Mouse (Mus musculus) leukemia stem cell, adult 10-12 weeks (primary cell): ENCODE results near the gene Mrfap1. TPM values are rescaled to one million over a fixed set of nuclear protein-coding genes. Genes with fewer than 3 reads are reported as not detected.

ENCODE experiments used
- polyA plus RNA-seq: library from polyadenylated mRNA; stranded (reverse); fragments of >175 nt; gene quantifications from 2 replicates; pipeline ENCODE4 v1.2.3, GENCODE M21; 2012; ENCODE audit warnings: low replicate concordance

The Mrfap1 gene
- polyA plus RNA-seq: 50.7 and 72.9 TPM in 2 replicates

DNA sequence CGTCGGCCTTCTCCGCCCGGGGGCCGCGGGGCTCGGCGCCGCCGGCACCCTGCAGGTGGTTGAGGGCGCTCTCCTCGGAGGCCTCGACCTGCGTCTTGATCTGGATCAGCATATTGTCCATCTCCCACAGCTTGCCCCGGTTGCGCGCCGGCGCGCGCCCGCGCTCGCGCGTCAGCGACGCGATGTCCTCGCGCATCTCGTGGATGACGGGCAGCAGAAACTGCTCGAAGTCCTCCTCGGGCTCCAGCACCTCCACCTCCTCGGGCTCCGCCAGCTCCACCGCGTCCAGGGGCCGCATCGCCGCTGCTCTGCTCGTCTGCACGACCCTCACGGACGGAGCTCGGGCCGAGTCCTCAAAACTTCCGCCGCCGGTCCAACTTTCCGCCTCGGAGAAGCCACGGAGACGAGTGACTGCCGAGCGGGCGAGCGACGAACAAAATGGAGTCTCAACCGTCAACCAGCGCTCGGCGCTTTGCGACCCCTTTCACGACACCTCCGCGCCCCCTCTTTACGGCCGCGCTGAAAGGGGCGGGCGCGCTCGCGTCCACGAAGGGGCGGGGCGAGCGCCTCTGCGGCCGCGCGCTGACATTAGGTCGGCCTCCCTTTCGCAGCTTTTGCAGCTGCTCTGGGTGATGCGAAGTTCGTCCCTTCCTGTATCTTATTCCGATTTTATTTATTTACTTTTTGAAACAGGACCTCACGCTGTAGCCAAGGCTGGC lies at the start of gene Mrfap1:
Gene Mrfap1 (minus strand): TSS at position 477 of the 719 bp plus-strand sequence.

DNA sequence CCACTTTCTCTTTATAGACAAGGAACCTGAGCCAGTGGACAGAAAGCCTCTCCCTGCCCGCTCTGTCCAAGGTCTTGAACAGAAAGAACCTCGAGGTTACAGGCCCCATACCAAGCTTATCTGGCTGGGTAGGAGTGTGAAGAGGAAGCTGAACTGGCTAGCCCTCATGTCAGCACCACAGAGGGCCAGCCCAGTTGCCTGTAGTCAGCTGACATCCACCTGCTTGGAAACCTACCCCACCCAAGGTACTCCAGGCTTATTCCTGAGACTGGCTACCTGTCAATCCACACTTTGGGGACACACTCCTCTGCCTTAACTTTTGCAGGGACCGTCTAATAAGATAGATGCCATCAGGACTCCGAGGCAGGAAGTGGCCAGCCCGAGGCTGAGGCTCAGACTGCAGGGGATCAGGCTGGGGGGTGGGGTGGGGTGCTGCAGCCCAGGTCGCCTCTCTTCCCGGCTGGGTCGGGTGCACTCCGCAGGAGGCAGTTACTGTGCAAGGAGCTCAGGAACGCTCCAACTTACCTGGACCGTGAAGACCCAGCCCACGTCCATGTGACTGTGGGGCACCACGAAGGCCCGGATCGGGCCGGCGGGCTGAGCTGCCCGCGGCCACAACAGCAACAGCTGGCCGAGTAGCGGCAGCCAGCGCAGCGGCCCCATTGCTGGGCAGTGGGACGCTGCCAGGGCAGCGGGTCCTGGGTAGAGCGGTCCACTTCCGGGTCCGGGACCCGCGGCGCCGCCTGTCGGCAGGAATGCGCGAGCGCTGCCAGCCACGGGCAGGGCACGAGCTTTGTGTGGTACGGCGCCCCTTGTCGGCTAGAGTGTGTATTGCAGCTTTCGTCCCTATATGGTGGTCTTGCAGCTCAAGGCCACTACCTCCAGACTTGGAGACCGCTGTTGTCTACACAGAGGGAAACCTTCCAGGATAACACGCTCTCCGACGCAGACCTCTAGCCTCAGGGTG lies 33.6 kb upstream of the Mrfap1 start, which contains the start of gene Man2b2:
Gene Man2b2 (minus strand): TSS at position 741 of the 967 bp plus-strand sequence.

DNA sequence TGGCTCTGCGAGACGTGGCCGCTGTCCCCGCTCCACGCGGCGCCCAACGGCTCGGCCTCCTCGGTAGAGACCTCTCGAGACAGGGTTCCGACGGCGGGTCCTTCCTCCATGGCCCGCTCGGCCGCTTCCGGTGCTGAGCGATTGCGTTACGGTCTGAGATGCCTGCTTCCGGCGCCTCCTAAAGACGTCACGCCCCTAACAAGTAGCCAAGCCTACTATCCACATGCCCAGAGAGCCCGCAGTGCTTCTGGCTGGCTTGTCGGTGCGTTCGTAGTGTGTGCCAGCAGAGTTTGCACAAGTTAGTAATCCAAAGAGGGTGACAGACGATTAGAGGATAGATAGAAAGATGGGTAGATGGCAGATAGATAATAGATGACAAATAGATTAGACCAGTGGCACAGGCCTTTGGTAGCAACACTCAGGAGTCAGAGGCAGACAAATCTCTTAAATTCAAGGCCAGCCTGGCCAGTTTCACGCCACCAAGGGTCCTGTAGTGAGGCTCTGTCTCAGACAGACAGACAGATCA lies 48.0 kb downstream of the Mrfap1 start, which contains the start of gene Bloc1s4:
Gene Bloc1s4 (minus strand): TSS at position 115 of the 526 bp plus-strand sequence.

Other genes starting within 250 kb of the Mrfap1 start
- 17.9 and 19.7 TPM in 2 replicates for gene Tbc1d14, start 203.5 kb downstream of the Mrfap1 start, polyA plus RNA-seq
- 3.6 and 3.8 TPM in 2 replicates for gene D5Ertd579e, start 100.7 kb downstream of the Mrfap1 start, polyA plus RNA-seq
- gene Bloc1s4, start 48.1 kb downstream of the Mrfap1 start, polyA plus RNA-seq: 24.3 and 35.2 TPM in 2 replicates
- gene Man2b2, start 33.9 kb upstream of the Mrfap1 start, polyA plus RNA-seq: 41.2 and 49.7 TPM in 2 replicates
- 0.12 TPM in 1 of 2 replicates, not detected in the other for gene Ppp2r2c, start 71.7 kb upstream of the Mrfap1 start, polyA plus RNA-seq
- 1.5 and 1.9 TPM in 2 replicates for gene Wfs1, start 192.4 kb upstream of the Mrfap1 start, polyA plus RNA-seq